Mouse (Mus musculus): ENCODE results near the gene Pygo2. TPM values are rescaled to one million over a fixed set of nuclear protein-coding genes. Genes with fewer than 3 reads are reported as not detected.

Gene Pygo2
- polyA plus RNA-seq, 1 experiment from 2014 or later: 47.1 TPM

Other genes with a start within 250 kb of the Pygo2 start
- gene Fam189b, start 247.1 kb upstream of the Pygo2 start, polyA plus RNA-seq (2014; fragmentation: Nextera tagmentation; extraction: Ambion mirVana): 32.9 and 33.3 TPM in 2 replicates
- 45.7 and 48.8 TPM in 2 replicates for gene Gba, start 227.3 kb upstream of the Pygo2 start, polyA plus RNA-seq (2014; fragmentation: Nextera tagmentation; extraction: Ambion mirVana)
- 29.0 and 31.0 TPM in 2 replicates for gene Thbs3, start 215.0 kb upstream of the Pygo2 start, polyA plus RNA-seq (2014; fragmentation: Nextera tagmentation; extraction: Ambion mirVana)
- gene Mtx1, start 203.1 kb upstream of the Pygo2 start, polyA plus RNA-seq (2014; fragmentation: Nextera tagmentation; extraction: Ambion mirVana): 144 and 148 TPM in 2 replicates
- gene Muc1, start 201.2 kb upstream of the Pygo2 start, polyA plus RNA-seq (2014; fragmentation: Nextera tagmentation; extraction: Ambion mirVana): 0.47 and 0.52 TPM in 2 replicates
- 209 and 224 TPM in 2 replicates for gene Krtcap2, start 184.2 kb upstream of the Pygo2 start, polyA plus RNA-seq (2014; fragmentation: Nextera tagmentation; extraction: Ambion mirVana)
- 65.8 and 66.5 TPM in 2 replicates for gene Trim46, start 183.9 kb upstream of the Pygo2 start, polyA plus RNA-seq (2014; fragmentation: Nextera tagmentation; extraction: Ambion mirVana)
- gene Dpm3, start 170.9 kb upstream of the Pygo2 start, polyA plus RNA-seq (2014; fragmentation: Nextera tagmentation; extraction: Ambion mirVana): 80.7 and 94.4 TPM in 2 replicates
- 36.0 and 38.8 TPM in 2 replicates for gene Slc50a1, start 159.6 kb upstream of the Pygo2 start, polyA plus RNA-seq (2014; fragmentation: Nextera tagmentation; extraction: Ambion mirVana)
- 9.4 and 10.8 TPM in 2 replicates for gene Efna1, start 149.1 kb upstream of the Pygo2 start, polyA plus RNA-seq (2014; fragmentation: Nextera tagmentation; extraction: Ambion mirVana)
- gene Efna3, start 107.2 kb upstream of the Pygo2 start, polyA plus RNA-seq (2014; fragmentation: Nextera tagmentation; extraction: Ambion mirVana): 62.5 and 70.3 TPM in 2 replicates
- gene Efna4, start 92.2 kb upstream of the Pygo2 start, polyA plus RNA-seq (2014; fragmentation: Nextera tagmentation; extraction: Ambion mirVana): 4.4 and 4.9 TPM in 2 replicates
- gene Adam15, start 80.2 kb upstream of the Pygo2 start, polyA plus RNA-seq (2014; fragmentation: Nextera tagmentation; extraction: Ambion mirVana): 40.8 and 44.0 TPM in 2 replicates
- 0.12 and 0.21 TPM in 2 replicates for gene Dcst2, start 68.2 kb upstream of the Pygo2 start, polyA plus RNA-seq (2014; fragmentation: Nextera tagmentation; extraction: Ambion mirVana)
- gene Dcst1, start 65.0 kb upstream of the Pygo2 start, polyA plus RNA-seq (2014; fragmentation: Nextera tagmentation; extraction: Ambion mirVana): 0.43 and 1.1 TPM in 2 replicates
- gene Zbtb7b, start 35.4 kb upstream of the Pygo2 start, polyA plus RNA-seq (2014; fragmentation: Nextera tagmentation; extraction: Ambion mirVana): 0.46 and 1.1 TPM in 2 replicates
- not detected in 2 replicates for gene Lenep, start 27.4 kb upstream of the Pygo2 start, polyA plus RNA-seq (2014; fragmentation: Nextera tagmentation; extraction: Ambion mirVana)
- gene Flad1, start 18.3 kb upstream of the Pygo2 start, polyA plus RNA-seq (2014; fragmentation: Nextera tagmentation; extraction: Ambion mirVana): 30.8 and 33.4 TPM in 2 replicates
- 94.0 and 99.4 TPM in 2 replicates for gene Cks1b, start 11.8 kb upstream of the Pygo2 start, polyA plus RNA-seq (2014; fragmentation: Nextera tagmentation; extraction: Ambion mirVana)
- gene Shc1, start 11.8 kb upstream of the Pygo2 start, polyA plus RNA-seq (2014; fragmentation: Nextera tagmentation; extraction: Ambion mirVana): 12.1 and 13.9 TPM in 2 replicates
- 9.8 and 12.8 TPM in 2 replicates for gene Pbxip1, start 6.5 kb downstream of the Pygo2 start, polyA plus RNA-seq (2014; fragmentation: Nextera tagmentation; extraction: Ambion mirVana)
- gene Pmvk, start 24.3 kb downstream of the Pygo2 start, polyA plus RNA-seq (2014; fragmentation: Nextera tagmentation; extraction: Ambion mirVana): 117 and 121 TPM in 2 replicates
- gene Kcnn3, start 90.0 kb downstream of the Pygo2 start, polyA plus RNA-seq (2014; fragmentation: Nextera tagmentation; extraction: Ambion mirVana): 7.3 and 7.7 TPM in 2 replicates